Mouse (Mus musculus) cerebellum, postnatal 14 days (tissue): Measurements from ENCODE around the gene Lpcat3.

Source experiments
- DNase-seq, 2 experiments: peaks; one replicate each; pipeline ENCODE4 v3.0.0; 2021; ENCODE audit warnings: mixed read lengths in 2 of 2

Gene Lpcat3

DNA sequence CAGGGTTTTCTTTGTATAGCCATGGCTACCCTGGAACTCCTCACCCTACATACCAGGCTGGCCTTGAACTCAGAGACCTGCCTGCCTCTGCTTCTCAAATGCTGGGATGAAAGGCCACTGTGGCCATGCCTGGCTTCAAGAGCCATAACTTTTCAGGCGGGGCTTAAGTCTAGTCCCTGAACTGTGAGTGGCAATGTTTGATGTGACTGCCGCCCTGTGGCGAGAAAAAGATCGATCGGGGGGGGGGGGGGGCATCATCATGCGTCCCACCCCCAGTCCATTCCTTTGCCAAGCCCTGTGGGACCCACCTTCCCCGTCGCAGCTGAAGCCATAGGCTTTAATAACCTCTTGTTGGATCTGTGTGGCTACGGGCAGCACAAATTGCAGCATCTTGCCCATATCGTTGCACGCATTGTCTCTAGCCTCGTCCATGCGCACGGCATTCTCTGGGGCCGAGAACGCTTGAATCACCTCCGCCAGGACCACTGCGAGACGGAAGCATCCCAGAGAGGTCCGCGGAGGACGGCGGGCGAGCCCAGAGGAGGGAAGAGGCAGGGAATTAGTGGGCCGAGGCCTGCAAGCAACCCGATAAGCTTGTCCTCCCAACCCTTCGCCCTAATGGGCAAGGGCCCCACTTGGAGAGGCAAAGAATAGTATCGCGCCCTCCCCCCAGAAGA lies 77.5 kb downstream of the Lpcat3 start:
- DNase-seq = peak in 1 of 2 experiments; percentile 71

DNA sequence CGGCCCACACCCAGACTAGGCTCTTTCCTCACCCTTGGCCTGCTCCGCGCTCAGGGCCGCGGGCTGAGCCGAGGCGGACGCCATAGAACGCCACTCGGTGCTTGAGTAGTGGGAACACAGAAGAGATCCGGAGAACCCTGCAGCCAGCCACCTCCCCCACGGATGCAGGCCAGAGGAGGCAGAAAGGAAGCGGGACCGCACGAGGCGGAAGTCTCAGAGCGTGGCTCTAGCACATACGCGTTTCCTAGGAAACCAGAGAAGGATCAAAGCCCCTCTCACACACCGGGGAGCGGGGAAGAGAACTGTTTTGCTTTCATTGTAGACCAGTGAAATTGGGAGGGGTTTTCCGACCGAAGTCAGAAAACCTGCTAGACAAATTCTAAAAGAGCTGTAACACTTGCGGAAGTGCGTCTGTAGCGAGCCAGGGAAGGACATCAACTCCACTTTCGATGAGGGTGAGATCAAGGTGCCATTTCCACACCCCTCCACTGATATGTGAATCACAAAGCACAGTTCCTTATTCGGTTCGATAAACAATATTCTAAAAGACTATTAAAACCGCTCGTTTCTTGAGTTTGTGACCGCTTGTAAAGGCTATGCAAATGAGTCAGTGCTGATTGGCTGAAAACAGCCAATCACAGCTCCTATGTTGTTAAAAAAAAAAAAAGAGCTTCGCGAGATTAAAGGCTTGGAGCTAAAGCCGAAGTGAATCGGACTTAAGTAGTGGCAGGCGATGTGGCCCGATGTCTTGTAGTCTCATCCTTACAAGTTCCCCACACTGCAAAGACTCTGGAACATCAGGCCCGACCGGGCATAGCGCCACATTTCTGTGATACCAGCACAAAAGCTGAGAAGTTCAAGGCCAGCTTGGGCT lies 78.3 kb downstream of the Lpcat3 start, which contains the start of gene Grcc10:
Gene Grcc10, minus strand, starts transcription at position 487 of the 874 bp plus-strand sequence.
- peak; percentile 88 to 90 for DNase-seq

DNA sequence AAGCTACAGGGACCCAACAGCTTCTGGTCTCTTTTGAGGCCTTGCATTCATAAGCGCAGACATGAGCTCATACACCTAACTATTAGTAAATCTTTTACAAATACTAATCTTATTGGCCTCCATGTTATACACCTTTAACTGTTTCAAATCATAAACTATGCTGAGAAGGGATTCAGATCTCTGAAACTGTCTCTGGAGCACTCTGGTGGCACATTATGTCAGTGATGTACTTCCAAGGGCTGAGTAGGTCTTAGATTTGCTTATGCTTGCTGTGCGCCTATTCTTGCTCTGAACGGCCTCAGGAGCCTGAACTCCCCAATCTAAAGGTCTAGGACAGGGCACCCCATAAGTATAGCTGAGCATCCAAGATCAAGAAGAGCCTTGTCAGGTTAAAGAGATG lies 79.0 kb downstream of the Lpcat3 start:
- DNase-seq = no peak

DNA sequence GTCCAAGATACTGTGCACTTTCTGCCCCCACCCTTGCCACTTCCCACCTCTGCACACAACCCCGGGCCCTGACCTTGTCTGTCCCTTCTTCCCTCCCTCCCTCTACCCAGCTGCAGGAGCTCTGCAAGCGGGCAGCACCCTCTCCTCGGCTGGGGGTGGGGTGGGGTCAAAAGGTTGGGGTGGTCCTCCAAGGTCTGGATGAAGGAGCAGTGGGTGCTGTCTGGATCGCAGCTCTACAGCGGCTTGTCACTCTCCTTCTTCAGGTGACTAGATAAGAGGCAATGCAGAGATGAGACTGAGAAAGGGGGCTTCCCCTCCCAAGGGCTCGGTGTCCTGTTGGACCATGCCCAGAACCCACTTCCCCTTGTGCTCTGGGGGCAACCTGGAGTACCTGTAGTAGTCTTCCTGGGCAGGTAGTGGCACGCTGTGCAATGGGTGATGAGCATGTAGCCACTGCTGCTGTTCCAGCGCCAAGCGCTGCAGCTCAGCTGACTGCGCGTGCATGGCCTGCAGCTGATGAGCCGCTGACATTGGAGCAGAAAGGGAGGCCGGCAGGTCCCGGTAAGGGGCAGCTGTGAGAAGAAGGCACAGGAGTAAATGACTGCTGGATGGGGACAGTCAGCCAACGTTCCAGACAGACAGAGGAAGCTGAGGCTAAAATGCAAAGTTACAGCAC lies 80.2 kb downstream of the Lpcat3 start:
- DNase-seq = peak; percentile 22 to 43

DNA sequence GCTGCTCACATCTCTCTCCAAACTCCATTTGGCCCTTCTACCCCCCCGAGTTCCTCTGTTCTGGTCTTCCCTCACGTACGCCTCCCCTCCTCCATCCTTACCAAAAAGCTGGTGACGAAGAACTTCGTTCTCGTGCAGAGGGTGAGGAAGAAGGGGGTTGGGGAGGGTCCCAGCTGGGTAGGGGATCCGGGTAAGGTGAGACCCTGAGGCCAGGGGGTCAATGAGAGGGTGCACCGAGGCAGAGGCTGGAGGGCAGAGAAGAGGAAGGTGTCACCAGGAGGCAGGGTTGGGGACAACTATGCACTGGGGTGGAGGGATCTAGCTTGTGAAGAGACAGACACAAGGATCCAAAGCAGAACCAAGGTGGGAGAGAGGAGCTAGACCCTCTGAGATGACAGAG lies 80.8 kb downstream of the Lpcat3 start:
- peak in 1 of 2 experiments; percentile 26 for DNase-seq

DNA sequence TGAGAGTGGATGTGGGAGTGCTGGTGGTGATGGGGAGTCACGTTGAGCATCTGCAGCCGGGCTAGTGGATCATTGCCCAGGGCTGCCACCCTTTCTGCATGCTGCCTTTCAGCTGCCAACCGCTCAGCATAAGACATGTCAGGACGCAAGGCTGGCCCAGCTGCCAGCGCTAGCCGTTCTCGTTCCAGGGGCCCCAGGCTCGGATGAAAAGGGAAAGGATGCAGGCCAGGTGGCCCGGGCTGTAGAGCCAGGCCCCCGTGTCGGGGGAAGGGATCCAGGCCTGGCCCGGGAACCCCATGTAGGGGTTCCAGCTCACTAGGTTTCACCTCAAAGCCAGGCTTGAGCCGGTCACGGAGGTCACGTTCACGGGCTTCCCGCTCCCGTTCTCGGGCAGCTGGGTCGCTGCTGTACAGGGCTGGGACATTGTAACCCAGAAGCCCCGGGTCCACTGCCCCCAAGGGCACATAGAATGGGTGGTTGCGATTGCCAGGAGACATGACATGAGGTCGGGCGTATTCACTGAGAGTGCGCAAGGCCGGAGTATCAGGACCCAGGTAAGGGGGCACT lies 82.0 kb downstream of the Lpcat3 start:
- peak in 1 of 2 experiments; percentile 68 for DNase-seq

DNA sequence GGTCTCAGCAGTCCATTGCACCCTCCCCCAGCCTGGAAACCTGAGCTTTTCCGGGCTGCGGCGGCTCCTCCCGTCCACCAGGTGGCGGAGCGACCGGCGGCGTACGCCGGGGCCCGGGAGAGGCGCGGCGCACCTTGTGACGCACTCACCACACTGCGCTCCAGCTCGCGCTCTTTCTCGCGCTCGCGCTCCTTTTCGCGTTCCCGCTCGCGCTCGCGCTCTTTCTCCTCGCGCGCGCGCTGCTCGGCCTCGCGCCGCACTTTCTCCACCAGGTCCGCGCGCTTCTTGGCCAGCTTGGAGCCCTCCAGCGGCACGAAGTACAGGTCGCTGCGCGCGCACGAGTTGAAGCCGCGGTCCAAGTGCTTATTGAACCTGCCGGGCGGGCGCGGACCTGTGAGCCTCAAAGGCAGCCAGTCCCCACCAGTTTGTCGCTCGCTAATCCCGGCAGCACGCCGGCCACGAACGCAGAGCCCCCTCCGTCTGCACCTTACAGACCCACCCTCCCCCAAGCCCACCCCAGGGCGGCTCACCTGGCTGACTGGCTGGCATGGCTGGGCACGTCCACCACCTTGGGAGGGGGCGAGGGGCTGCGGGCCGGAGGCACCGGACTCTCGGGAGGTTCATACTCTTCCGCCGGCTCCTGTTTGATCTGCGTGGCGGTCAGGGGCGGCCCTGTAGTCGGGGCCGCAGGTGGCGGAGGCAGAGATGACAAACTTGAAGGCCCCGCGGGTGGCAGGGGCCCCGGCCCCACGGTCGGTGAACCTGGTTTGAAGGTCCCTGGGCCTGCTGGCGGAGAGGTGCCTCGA lies 82.9 kb downstream of the Lpcat3 start:
- peak; percentile 97 for DNase-seq

DNA sequence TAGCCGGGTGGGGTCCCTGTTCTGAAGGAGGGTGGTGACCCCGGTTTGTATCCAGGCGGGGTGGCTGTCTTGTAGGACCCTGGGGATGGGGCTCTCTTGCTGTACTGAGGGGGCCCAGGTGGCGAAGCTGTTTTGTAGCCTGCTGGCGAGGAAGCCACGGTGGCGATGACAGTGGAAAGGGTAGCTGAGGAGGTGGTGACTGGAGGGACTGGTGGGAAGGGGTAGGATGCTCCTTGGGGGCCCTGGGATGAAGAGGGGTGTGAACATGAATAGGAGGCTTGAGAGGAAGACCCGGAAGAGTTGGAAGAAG lies 83.4 kb downstream of the Lpcat3 start:
- no peak for DNase-seq

DNA sequence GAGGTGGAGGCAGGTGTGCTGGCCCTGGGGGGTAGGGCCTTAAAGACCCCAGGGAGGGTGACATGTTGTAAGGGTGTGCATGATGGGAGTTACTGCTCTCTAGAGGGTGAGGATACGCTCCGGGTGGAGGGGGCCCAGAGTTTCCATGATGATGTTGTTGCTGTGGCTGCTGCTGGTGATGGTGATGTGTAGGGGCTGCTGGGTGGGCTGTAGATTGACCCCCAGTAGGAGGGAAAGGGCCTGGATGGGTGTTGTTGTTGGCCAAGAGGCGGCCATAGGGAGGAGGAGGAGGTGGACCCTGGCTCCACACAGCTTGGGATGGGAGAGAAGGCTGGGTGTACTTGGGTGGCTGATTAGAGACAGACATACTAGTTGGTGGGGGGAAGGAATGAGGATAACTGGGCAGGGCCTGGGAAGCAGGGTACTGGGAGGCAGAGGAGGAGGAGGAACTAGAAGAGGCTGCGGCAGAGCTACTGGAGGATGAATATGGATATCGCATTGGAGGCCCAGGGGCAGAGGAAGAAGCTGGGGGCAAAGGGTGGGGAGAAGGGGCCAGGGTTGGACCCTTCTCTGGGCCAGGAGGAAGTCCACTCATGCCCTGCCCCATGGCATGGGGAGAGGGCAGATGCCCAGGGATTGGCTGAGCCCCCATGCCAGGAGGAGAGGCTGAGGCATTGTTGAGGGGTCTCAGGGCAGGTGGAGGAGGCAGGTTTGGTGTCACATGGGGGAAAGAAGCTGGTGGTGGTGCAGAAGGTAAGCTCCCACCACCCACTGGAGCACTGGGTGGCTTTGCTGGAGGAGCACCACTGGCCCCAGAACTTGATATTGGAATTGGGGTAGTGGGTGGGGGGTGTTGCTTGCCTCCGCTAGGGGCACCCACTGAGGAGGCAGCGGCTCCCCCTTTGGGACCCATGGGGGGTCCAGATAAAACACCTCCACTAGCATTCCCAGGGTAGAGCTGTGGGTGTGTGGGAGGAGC lies 84.1 kb downstream of the Lpcat3 start:
- DNase-seq = no peak

DNA sequence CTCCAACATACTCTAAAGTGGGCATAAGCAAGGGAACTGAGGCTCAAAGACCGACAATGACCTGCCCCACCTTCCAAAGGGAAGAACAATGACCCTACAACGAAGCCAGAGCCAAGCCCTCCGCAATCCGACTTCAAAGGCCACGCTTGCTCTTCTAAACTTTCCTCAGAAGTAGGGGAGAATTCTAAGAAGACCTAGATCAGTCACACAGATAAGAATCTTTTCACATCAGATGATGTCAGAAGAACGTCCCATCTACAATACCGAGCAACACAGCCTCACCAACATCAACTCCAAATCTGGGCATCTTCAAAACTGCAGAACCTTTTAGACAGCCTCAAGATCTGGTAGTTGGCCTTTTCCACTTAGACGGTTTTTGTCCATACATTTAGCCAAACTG lies 87.6 kb downstream of the Lpcat3 start:
- DNase-seq = no peak

DNA sequence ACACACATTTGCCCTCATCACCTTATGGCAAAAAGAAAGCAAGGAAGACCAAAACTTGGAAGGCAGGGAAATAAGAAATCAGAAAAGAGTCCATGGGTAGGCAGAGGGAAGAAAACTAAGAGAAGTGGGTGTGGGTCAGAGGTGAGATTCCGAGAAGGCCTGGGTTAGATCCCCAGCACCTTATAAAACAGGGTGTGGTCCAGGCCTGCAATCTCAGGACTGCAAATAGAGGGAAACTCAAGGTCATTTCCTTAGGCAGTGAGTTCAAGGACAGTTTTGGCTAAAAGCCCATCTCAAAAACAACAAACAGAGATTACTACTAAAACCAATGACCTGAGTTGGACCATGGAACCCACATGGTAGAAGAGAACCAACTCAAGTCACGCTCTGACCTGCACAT lies 91.0 kb downstream of the Lpcat3 start:
- DNase-seq = no peak
